Mouse (Mus musculus) cerebellum, postnatal 4 days (tissue): Measurements from ENCODE around the gene Plekhh2.

ENCODE experiments used
- DNase-seq, 2 experiments: peaks; one replicate each; pipeline ENCODE4 v3.0.0; 2022; ENCODE audit warnings: low spot score in 2 of 2, mixed read lengths in 1 of 2

Gene Plekhh2

GRCm38 (mm10) chr17:84571629-84572028, 59.9 kb downstream of the Plekhh2 start:
- no peak for DNase-seq

- DNase-seq = no peak
These were observed 61.6 kb downstream of the Plekhh2 start for GRCm38 (mm10) chr17:84573305-84573704.

GRCm38 (mm10) chr17:84573940-84574339, 62.2 kb downstream of the Plekhh2 start:
- no peak for DNase-seq

- no peak for DNase-seq
These were observed 63.4 kb downstream of the Plekhh2 start for GRCm38 (mm10) chr17:84575108-84575507.

GRCm38 (mm10) chr17:84576621-84577293, 65.1 kb downstream of the Plekhh2 start:
- no peak for DNase-seq

GRCm38 (mm10) chr17:84579249-84579648, 67.6 kb downstream of the Plekhh2 start:
- no peak for DNase-seq

- DNase-seq = no peak
These were observed 68.1 kb downstream of the Plekhh2 start for GRCm38 (mm10) chr17:84579817-84580216.

- no peak for DNase-seq
These were observed 69.1 kb downstream of the Plekhh2 start for GRCm38 (mm10) chr17:84580821-84581220.

- no peak for DNase-seq
These were observed 70.2 kb downstream of the Plekhh2 start for GRCm38 (mm10) chr17:84581740-84582414.

GRCm38 (mm10) chr17:84584107-84584506, 72.4 kb downstream of the Plekhh2 start:
- no peak for DNase-seq

GRCm38 (mm10) chr17:84585104-84585503, 73.4 kb downstream of the Plekhh2 start:
- DNase-seq = no peak

GRCm38 (mm10) chr17:84590065-84590464, 78.4 kb downstream of the Plekhh2 start:
- no peak for DNase-seq

- DNase-seq = no peak
These were observed 79.9 kb downstream of the Plekhh2 start for GRCm38 (mm10) chr17:84591431-84592150.

- DNase-seq = no peak
These were observed 84.3 kb downstream of the Plekhh2 start for GRCm38 (mm10) chr17:84596015-84596441.

GRCm38 (mm10) chr17:84596501-84596900, 84.8 kb downstream of the Plekhh2 start:
- no peak for DNase-seq

- no peak for DNase-seq
These were observed 86.2 kb downstream of the Plekhh2 start for GRCm38 (mm10) chr17:84597859-84598258.

GRCm38 (mm10) chr17:84598928-84599327, 87.2 kb downstream of the Plekhh2 start:
- DNase-seq = no peak

- DNase-seq = no peak
These were observed 88.6 kb downstream of the Plekhh2 start for GRCm38 (mm10) chr17:84600051-84600983.

- DNase-seq = no peak
These were observed 90.1 kb downstream of the Plekhh2 start for GRCm38 (mm10) chr17:84601805-84602204.

- no peak for DNase-seq
These were observed 91.5 kb downstream of the Plekhh2 start for GRCm38 (mm10) chr17:84603202-84603627.

- DNase-seq = no peak
These were observed 92.2 kb downstream of the Plekhh2 start for GRCm38 (mm10) chr17:84603709-84604420.
